Mouse (Mus musculus) embryonic facial prominence, embryonic 11.5 days (tissue): Measurements from ENCODE around the gene Nxnl1. TPM values are rescaled to one million over a fixed set of nuclear protein-coding genes. Genes with fewer than 3 reads are reported as not detected.

Experiments used
- ATAC-seq: fragments of 200-750 bp; cut with Nextera tagmentation; replicated peaks from 2 replicates; pipeline ENCODE4 v1.8.0; 2017; ENCODE audit warnings: low read depth; ENCODE audit not compliant: insufficient number of reproducible peaks, low FRiP score, low TSS enrichment
- DNase-seq: peaks from one replicate; pipeline ENCODE4 v3.0.0-alpha.2; 2015; ENCODE audit warnings: low spot score
- H3K27ac ChIP-seq: fragments of 300-500 bp; sonication (generic); replicated peaks from 2 replicates; pipeline ENCODE4 v1.5.1; 2014; ENCODE audit warnings: mild to moderate bottlenecking, low read depth, low read length, control low read depth
- H3K27me3 ChIP-seq: fragments of 300-500 bp; sonication (generic); 2 replicates; pipeline ENCODE4 v1.6.1; 2014; ENCODE audit warnings: mild to moderate bottlenecking, low read length, moderate library complexity, mixed read lengths; ENCODE audit not compliant: control insufficient read depth, insufficient read depth
- H3K36me3 ChIP-seq: fragments of 300-500 bp; sonication (generic); replicated peaks from 2 replicates; pipeline ENCODE4 v1.6.1; 2014; ENCODE audit warnings: low read depth, mild to moderate bottlenecking, low read length, moderate library complexity, mixed read lengths; ENCODE audit not compliant: control insufficient read depth, insufficient read depth
- H3K4me1 ChIP-seq: fragments of 300-500 bp; sonication (generic); 2 replicates; pipeline ENCODE4 v1.6.1; 2014; ENCODE audit warnings: low read length, mixed read lengths; ENCODE audit not compliant: control insufficient read depth, insufficient read depth
- H3K4me2 ChIP-seq: fragments of 300-500 bp; sonication (generic); 2 replicates; pipeline ENCODE4 v1.6.1; 2014; ENCODE audit warnings: low read depth, mild to moderate bottlenecking, control low read depth, low read length, moderate library complexity
- H3K4me3 ChIP-seq: fragments of 300-500 bp; sonication (generic); 2 replicates; pipeline ENCODE4 v1.5.1; 2014; ENCODE audit warnings: low read depth, low read length, control low read depth
- H3K9ac ChIP-seq: fragments of 300-500 bp; sonication (generic); replicated peaks from 2 replicates; pipeline ENCODE4 v1.6.1; 2014; ENCODE audit warnings: mild to moderate bottlenecking, control low read depth, low read length
- H3K9me3 ChIP-seq: fragments of 300-500 bp; sonication (generic); replicated peaks from 2 replicates; pipeline ENCODE4 v1.6.1; 2016; ENCODE audit warnings: mild to moderate bottlenecking, low read length, inconsistent platforms, mixed read lengths; ENCODE audit not compliant: control insufficient read depth
- WGBS: fragments of 180-500 bp; shearing (Covaris S2); extraction: QIAGEN DNeasy Blood & Tissue Kit; methylation state at CpG from one replicate; pipeline ENCODE4 v1.1.7; 2014; 5-methylcytosine and 5-hydroxymethylcytosine counted together
- polyA plus RNA-seq: library from polyadenylated mRNA; unstranded; fragments of >200 nt; fragmentation: Nextera tagmentation; extraction: Ambion mirVana; gene quantifications from 2 replicates; pipeline ENCODE4 v1.2.1, GENCODE M21; 2014

Gene Nxnl1
- polyA plus RNA-seq, 1 experiment from 2014 or later: not detected

DNA sequence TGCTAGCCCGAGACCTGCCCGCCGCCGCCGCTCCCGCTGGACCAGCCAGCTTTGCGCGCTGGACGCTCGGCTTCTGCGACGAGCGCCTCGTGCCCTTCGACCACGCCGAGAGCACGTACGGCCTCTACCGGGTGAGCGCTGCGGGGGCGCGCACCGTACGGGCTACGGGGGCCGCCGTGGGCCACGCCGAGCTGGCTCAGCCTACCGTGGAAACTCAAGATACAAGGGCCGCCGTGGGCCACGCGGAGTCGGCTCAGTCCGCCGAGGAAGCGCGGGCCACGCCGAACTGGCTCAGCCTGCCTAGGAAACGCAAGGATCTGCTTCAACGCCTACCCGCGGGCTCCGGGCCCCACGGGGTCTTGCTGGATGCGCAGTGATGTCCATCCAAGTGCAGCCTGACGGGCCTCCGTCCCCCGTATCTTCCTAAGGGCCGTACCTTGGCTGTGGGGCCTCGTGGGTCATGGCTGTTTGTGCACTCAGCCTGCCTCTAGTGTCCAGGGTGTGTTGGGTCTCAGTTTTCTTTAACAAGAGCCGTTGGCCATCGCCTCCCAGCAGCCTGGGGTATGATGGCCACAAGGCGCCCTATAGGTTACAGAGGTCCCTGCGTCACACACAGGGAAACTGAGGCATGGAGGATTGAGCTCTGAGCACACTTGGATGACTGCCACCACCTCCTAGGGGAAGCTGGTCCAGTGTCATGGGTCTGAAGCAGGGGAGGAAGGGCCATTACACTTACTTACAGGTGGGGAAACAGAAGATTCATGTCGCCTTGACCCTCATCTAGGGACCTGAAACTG is 26.2 kb upstream of the Nxnl1 start:
- Histone ChIP-seq H3K4me2 (peak overlapping the region; percentile 78), H3K9me3 (no peaks in the 10 kb centered on the region), H3K27ac (peak overlapping the region; percentile 94), H3K4me1 (peaks cover 3% of the 10 kb centered on the region; the same call in 1 of the 2 replicates), H3K36me3 (no peaks in the 10 kb centered on the region), H3K27me3 (no peaks in the 10 kb centered on the region), H3K9ac (peak overlapping the region; percentile 94), H3K4me3 (peak overlapping the region; percentile 84)
- 5% methylated on average over 60 of the region's 60 CpGs for WGBS
- ATAC-seq (peak; percentile 49; the same call in 1 of the 2 replicates), DNase-seq (peak; percentile 59)

GRCm38 (mm10) chr8:71591471-71592373 is 25.3 kb upstream of the Nxnl1 start, which contains the start of gene Pgls:
Gene Pgls (plus strand): TSS chr8:71592176.
- Histone ChIP-seq H3K36me3 (no peaks in the 10 kb centered on the region), H3K9ac (peak within 1 kb of the TSS; percentile 94), H3K9me3 (no peaks in the 10 kb centered on the region), H3K27me3 (no peaks in the 10 kb centered on the region), H3K4me2 (peak within 1 kb of the TSS; percentile 78), H3K4me3 (peak within 1 kb of the TSS; percentile 84), H3K27ac (peak within 1 kb of the TSS; percentile 94), H3K4me1 (peaks cover 3% of the 10 kb centered on the region; the same call in 1 of the 2 replicates)
- peak; percentile 78 for ATAC-seq
- peak; percentile 96 for DNase-seq
- WGBS: under 1% methylated on average over 66 of the region's 71 CpGs

- 29% methylated on average over 5 of the region's 5 CpGs for WGBS
- Histone ChIP-seq H3K9ac (peak overlapping the region; percentile 94; the same call in 1 of the 2 replicates), H3K27me3 (no peaks in the 10 kb centered on the region), H3K4me1 (peaks cover 3% of the 10 kb centered on the region; the same call in 1 of the 2 replicates), H3K4me2 (peak overlapping the region; percentile 78), H3K36me3 (no peaks in the 10 kb centered on the region), H3K4me3 (peak overlapping the region; percentile 84), H3K27ac (no peak overlapping the region), H3K9me3 (no peaks in the 10 kb centered on the region)
- DNase-seq (no peak), ATAC-seq (no peak)
Observed at GRCm38 (mm10) chr8:71591017-71591416, 24.6 kb upstream of the Nxnl1 start.

DNA sequence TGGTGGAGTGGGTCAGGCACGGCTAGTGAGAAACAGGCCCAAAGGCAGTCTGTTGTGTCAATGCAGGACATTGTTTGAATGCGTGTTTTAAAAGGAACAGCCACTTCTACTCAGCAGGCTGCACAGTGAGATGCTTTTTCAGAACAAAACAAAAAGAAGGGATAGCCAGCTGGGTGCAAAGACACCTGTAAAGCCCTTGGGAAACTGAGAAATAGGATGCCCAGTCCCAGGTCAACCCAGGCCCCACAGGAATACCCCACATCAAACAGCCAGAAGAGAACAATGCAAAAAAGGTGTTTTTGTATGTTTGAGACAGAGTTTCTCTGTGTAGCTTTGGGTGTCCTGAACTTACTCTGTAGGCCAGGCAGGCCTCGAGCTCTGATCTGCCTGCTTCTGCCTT is 22.4 kb upstream of the Nxnl1 start:
- H3K36me3 ChIP-seq: no peaks in the 10 kb centered on the region
- H3K4me2 ChIP-seq: no peak overlapping the region
- no peak overlapping the region for H3K4me3 ChIP-seq
- peaks cover 3% of the 10 kb centered on the region; the same call in 1 of the 2 replicates for H3K4me1 ChIP-seq
- WGBS: 62% methylated on average over 3 of the region's 3 CpGs
- H3K9ac ChIP-seq: no peak overlapping the region
- DNase-seq (no peak), ATAC-seq (no peak)
- H3K9me3 ChIP-seq: no peaks in the 10 kb centered on the region
- no peak overlapping the region for H3K27ac ChIP-seq
- no peaks in the 10 kb centered on the region for H3K27me3 ChIP-seq

GRCm38 (mm10) chr8:71586891-71587290 is 20.5 kb upstream of the Nxnl1 start:
- H3K4me3 ChIP-seq: no peak overlapping the region
- H3K27ac ChIP-seq: no peak overlapping the region
- DNase-seq: peak; percentile 53
- ATAC-seq: no peak
- no peaks in the 10 kb centered on the region for H3K9me3 ChIP-seq
- WGBS: 73% methylated on average over 2 of the region's 2 CpGs
- no peak overlapping the region for H3K9ac ChIP-seq
- no peaks in the 10 kb centered on the region for H3K36me3 ChIP-seq
- no peaks in the 10 kb centered on the region for H3K4me1 ChIP-seq
- no peak overlapping the region for H3K4me2 ChIP-seq
- no peaks in the 10 kb centered on the region for H3K27me3 ChIP-seq

DNA sequence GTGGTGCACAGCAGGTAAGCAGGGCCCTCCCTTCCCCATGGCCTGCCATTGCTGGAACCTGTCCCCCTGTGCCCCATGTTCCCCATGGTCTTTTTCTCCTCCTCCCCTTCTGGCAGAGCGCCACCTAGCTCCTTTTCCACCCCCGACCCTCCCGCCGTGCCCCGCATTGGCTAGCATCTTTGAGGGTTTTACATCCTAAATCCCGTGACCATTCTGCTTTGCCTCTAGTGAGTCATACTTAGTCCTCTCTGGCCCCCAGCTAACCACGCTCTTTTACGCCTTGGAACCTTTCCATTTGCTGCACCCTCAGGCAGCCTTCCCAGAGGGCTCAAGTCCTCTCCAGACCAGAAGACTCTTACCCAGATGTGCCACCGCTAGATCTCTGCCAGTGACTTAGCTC is 13.8 kb upstream of the Nxnl1 start:
- ATAC-seq (no peak), DNase-seq (no peak)
- H3K36me3 ChIP-seq: no peaks in the 10 kb centered on the region; the same call in none of the 2 replicates
- H3K4me2 ChIP-seq: no peak overlapping the region
- no peak overlapping the region for H3K9ac ChIP-seq
- H3K9me3 ChIP-seq: no peaks in the 10 kb centered on the region
- no peaks in the 10 kb centered on the region for H3K4me1 ChIP-seq
- 24% methylated on average over 9 of the region's 9 CpGs for WGBS
- no peak overlapping the region for H3K4me3 ChIP-seq
- H3K27me3 ChIP-seq: no peaks in the 10 kb centered on the region
- no peak overlapping the region for H3K27ac ChIP-seq

GRCm38 (mm10) chr8:71579476-71579875 is 13.1 kb upstream of the Nxnl1 start:
- Histone ChIP-seq H3K27ac (no peak overlapping the region), H3K4me1 (no peaks in the 10 kb centered on the region), H3K9ac (no peak overlapping the region), H3K4me2 (no peak overlapping the region), H3K9me3 (no peaks in the 10 kb centered on the region), H3K27me3 (no peaks in the 10 kb centered on the region), H3K36me3 (no peaks in the 10 kb centered on the region; the same call in none of the 2 replicates), H3K4me3 (no peak overlapping the region)
- WGBS: 88% methylated on average over 14 of the region's 14 CpGs
- DNase-seq: no peak
- ATAC-seq: no peak
